Mouse (Mus musculus) kidney, adult 2 months (tissue): ENCODE results near the gene Gpc6.

Source experiments
- CTCF ChIP-seq: fragments of 200-500 bp; conservative IDR thresholded peaks from 2 replicates; pipeline ENCODE4 v1.5.1; 2011; ENCODE audit warnings: low read depth, mild to moderate bottlenecking, control low read depth, low read length, moderate library complexity, mixed read lengths; ENCODE audit not compliant: insufficient read depth, insufficient read length
- POLR2A ChIP-seq: fragments of 200-500 bp; IDR thresholded peaks from one replicate; pipeline ENCODE4 v1.6.1; 2011; ENCODE audit warnings: low read depth, low read length, control low read depth

GRCm38 (mm10) chr14:117427776-117428175 lies 502.7 kb downstream of the Gpc6 start:
- TF ChIP-seq CTCF (no peak), POLR2A (no peak)
